ENCODE assay signal across 14 mouse cellular contexts in the genomic region with DNA sequence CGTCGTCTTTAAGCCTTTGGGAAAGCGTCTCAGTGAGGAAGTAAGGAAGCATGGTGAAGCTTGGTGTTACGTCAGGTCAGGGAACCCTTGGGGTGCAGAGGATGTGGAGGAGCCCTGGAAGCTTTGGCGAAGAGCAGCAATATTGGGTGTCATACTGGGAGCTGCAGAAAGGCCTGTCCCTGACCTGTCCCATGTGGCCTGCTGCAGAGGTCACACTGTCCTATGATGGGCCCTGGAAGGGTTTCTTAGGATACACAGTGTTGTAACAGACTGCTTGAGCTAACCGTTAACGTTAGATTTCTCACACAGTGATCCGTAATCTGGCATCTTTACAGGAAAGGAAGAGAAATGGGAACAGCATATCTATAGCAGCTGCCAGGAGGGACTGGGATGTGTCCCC. TPM values are rescaled to one million over a fixed set of nuclear protein-coding genes. Genes with fewer than 3 reads are reported as not detected.
A peak's percentile ranks its signal among the peaks of the same experiment; 100 is the strongest.
DNase-seq lines count a peak whose midpoint lies in the region; ATAC-seq lines count a peak whose summit lies in the region.
"Had no signal": no experiment of that assay in that cellular context is flagged by ENCODE, and none has a peak within 500 bp of the region (broad histone marks: within the 10 kb centered on the region; RNA-seq: fewer than 3 reads in every experiment).

No protein-coding gene starts in this region.

- peak overlapping the region; percentile 28; the same call in 1 of the 2 replicates for H3K9ac ChIP-seq in heart, embryonic 13.5 days
- peak overlapping the region; percentile 8; the same call in 1 of the 2 replicates for H3K9ac ChIP-seq in forebrain, embryonic 14.5 days (ENCODE audit: low read length)
- H3K9ac ChIP-seq in midbrain, embryonic 12.5 days (replicated peaks), result no peak overlapping the region
- H3K9ac ChIP-seq: embryonic facial prominence, embryonic 15.5 days had no signal

- H3K9me3 ChIP-seq in heart, embryonic 13.5 days, result no peaks in the 10 kb centered on the region
- no peaks in the 10 kb centered on the region for H3K9me3 ChIP-seq in forebrain, embryonic 14.5 days (replicated peaks; ENCODE audit: control insufficient read depth, low read length)
- H3K9me3 ChIP-seq in midbrain, embryonic 12.5 days, result no peaks in the 10 kb centered on the region
- H3K9me3 ChIP-seq: embryonic facial prominence, embryonic 15.5 days had no signal

- peak overlapping the region; percentile 99 for H3K4me2 ChIP-seq in heart, embryonic 13.5 days
- H3K4me2 ChIP-seq in forebrain, embryonic 14.5 days (ENCODE audit: low read length), result peak overlapping the region; percentile 56
- peak overlapping the region; percentile 86 for H3K4me2 ChIP-seq in midbrain, embryonic 12.5 days (replicated peaks)
- H3K4me2 ChIP-seq: embryonic facial prominence, embryonic 15.5 days had no signal

- 72% methylated on average over 8 of the region's 8 CpGs for WGBS in heart, embryonic 13.5 days
- 76% methylated on average over 8 of the region's 8 CpGs for WGBS in forebrain, embryonic 14.5 days
- WGBS in midbrain, embryonic 12.5 days, result 86% methylated on average over 8 of the region's 8 CpGs

- H3K27ac ChIP-seq in heart, embryonic 13.5 days (replicated peaks), result no peak overlapping the region
- no peak overlapping the region for H3K27ac ChIP-seq in forebrain, embryonic 14.5 days (ENCODE audit: low read depth, low read length)
- H3K27ac ChIP-seq in midbrain, embryonic 12.5 days (replicated peaks), result no peak overlapping the region
- H3K27ac ChIP-seq: embryonic facial prominence, embryonic 15.5 days had no signal

- no peak for DNase-seq in heart, postnatal 4 days
- peak; percentile 68 for DNase-seq in brain, adult 2 months (ENCODE audit: low read depth, low spot score)
- peak; percentile 37 for DNase-seq in forebrain, embryonic 14.5 days (ENCODE audit: low spot score)
- DNase-seq in right cerebral cortex, adult 2 months (ENCODE audit: low spot score in 2 of 2), result no peak
- DNase-seq in layer of hippocampus, postnatal 25 days (ENCODE audit: extremely low spot score in 1 of 2, low spot score in 1 of 2), result no peak
- no peak for DNase-seq in embryo, embryonic 10 days (ENCODE audit: low spot score)
- DNase-seq: kidney, postnatal 4 days; right cerebral cortex, postnatal 25 days had no signal

- peaks cover 49% of the 10 kb centered on the region for H3K4me1 ChIP-seq in heart, embryonic 13.5 days
- H3K4me1 ChIP-seq in forebrain, embryonic 14.5 days (ENCODE audit: control insufficient read depth, insufficient read depth, low read length), result peaks cover 24% of the 10 kb centered on the region
- H3K4me1 ChIP-seq in midbrain, embryonic 12.5 days, result peaks cover 38% of the 10 kb centered on the region

- ATAC-seq in heart, embryonic 13.5 days (ENCODE audit: extremely low read depth, insufficient number of reproducible peaks, low FRiP score, low TSS enrichment), result no peak
- no peak for ATAC-seq in forebrain, embryonic 14.5 days
- no peak for ATAC-seq in midbrain, embryonic 12.5 days (ENCODE audit: low FRiP score, low read depth)

- H3K36me3 ChIP-seq in heart, embryonic 13.5 days, result peaks cover 9% of the 10 kb centered on the region
- peaks cover 34% of the 10 kb centered on the region for H3K36me3 ChIP-seq in forebrain, embryonic 14.5 days (ENCODE audit: control insufficient read depth, insufficient read depth, low read length)
- H3K36me3 ChIP-seq in midbrain, embryonic 12.5 days, result peaks cover 36% of the 10 kb centered on the region
- H3K36me3 ChIP-seq: embryonic facial prominence, embryonic 15.5 days had no signal

- peak overlapping the region; percentile 91; the same call in 1 of the 2 replicates for H3K4me3 ChIP-seq in heart, embryonic 13.5 days
- H3K4me3 ChIP-seq in forebrain, embryonic 14.5 days (ENCODE audit: low read depth, low read length), result peak overlapping the region; percentile 96; the same call in 1 of the 2 replicates
- H3K4me3 ChIP-seq in midbrain, embryonic 12.5 days, result 0 out of 2 replicates have a peak overlapping the region, but pooled peaks have one; percentile 0
- H3K4me3 ChIP-seq: embryonic facial prominence, embryonic 15.5 days had no signal

- H3K27me3 ChIP-seq in heart, embryonic 13.5 days (replicated peaks), result 0 out of 2 replicates have a peak, but pooled peaks cover 4% of the 10 kb centered on the region
- H3K27me3 ChIP-seq in forebrain, embryonic 14.5 days (replicated peaks; ENCODE audit: control insufficient read depth, insufficient read depth, low read length), result no peaks in the 10 kb centered on the region
- peaks cover 7% of the 10 kb centered on the region for H3K27me3 ChIP-seq in midbrain, embryonic 12.5 days
- H3K27me3 ChIP-seq: CH12.LX; embryonic facial prominence, embryonic 15.5 days had no signal

RNA-seq across cellular contexts. Expression of a gene that starts 3.7 kb away (rescaled TPM):
- polyA plus RNA-seq in heart, embryonic 13.5 days (2015; fragmentation: Nextera tagmentation; extraction: Ambion mirVana), result 9.3 and 9.8 TPM in 2 replicates
- 10 to 100 TPM; 53.5 to 56.7 TPM for total RNA-seq in heart, postnatal 4 days (2021)
- 25.2 and 31.7 TPM in 2 replicates for polyA plus RNA-seq in forebrain, embryonic 14.5 days (2014; fragmentation: Nextera tagmentation; extraction: Ambion mirVana)
- polyA plus RNA-seq in midbrain, embryonic 12.5 days (2016; fragmentation: Nextera tagmentation; extraction: Ambion mirVana), result 33.2 and 36.3 TPM in 2 replicates
- 10 to 100 TPM; 46.1 to 55.2 TPM for total RNA-seq in layer of hippocampus, postnatal 25 days (2021)

RNA-seq across cellular contexts. Expression of a gene that starts 44.1 kb away (rescaled TPM):
- polyA plus RNA-seq in heart, embryonic 13.5 days (2015; fragmentation: Nextera tagmentation; extraction: Ambion mirVana), result 9.6 TPM in 2 replicates
- 1 to 10 TPM; 5.2 to 5.3 TPM for total RNA-seq in heart, postnatal 4 days (2021)
- 7.6 and 9.1 TPM in 2 replicates for polyA plus RNA-seq in forebrain, embryonic 14.5 days (2014; fragmentation: Nextera tagmentation; extraction: Ambion mirVana)
- polyA plus RNA-seq in midbrain, embryonic 12.5 days (2016; fragmentation: Nextera tagmentation; extraction: Ambion mirVana), result 14.3 and 16.8 TPM in 2 replicates
- 1 to 10 TPM; 4.6 to 8.0 TPM for total RNA-seq in layer of hippocampus, postnatal 25 days (2021)

RNA-seq across cellular contexts. Expression of a gene that starts 52.0 kb away (rescaled TPM):
- not detected in 2 replicates for polyA plus RNA-seq in heart, embryonic 13.5 days (2015; fragmentation: Nextera tagmentation; extraction: Ambion mirVana)
- not detected for total RNA-seq in heart, postnatal 4 days (2021)
- not detected in 2 replicates for polyA plus RNA-seq in forebrain, embryonic 14.5 days (2014; fragmentation: Nextera tagmentation; extraction: Ambion mirVana)
- not detected in 2 replicates for polyA plus RNA-seq in midbrain, embryonic 12.5 days (2016; fragmentation: Nextera tagmentation; extraction: Ambion mirVana)
- not detected for total RNA-seq in layer of hippocampus, postnatal 25 days (2021)
- total RNA-seq: CH12.LX; granulocyte monocyte progenitor cell, adult 5-6 weeks had no signal
- polyA plus RNA-seq: embryonic facial prominence, embryonic 15.5 days; limb, embryonic 11.5 days had no signal

Comparison
In these comparisons a context has a peak if more than half of its experiments do, and no peak if none do; other contexts are left out.
1. H3K4me3 ChIP-seq: peak in every context shown above with its lines; median percentile 96 in forebrain, embryonic 14.5 days; 91 in heart, embryonic 13.5 days; 0 in midbrain, embryonic 12.5 days.
2. DNase-seq: peak in brain, adult 2 months (single experiment) and forebrain, embryonic 14.5 days (single experiment); none in heart, postnatal 4 days (single experiment), right cerebral cortex, adult 2 months (0 of 2), layer of hippocampus, postnatal 25 days (0 of 2) and embryo, embryonic 10 days (single experiment).
3. Peak in every context shown above with its lines, with median percentiles within 50 percentile points of each other: H3K4me2 ChIP-seq.